Mouse (Mus musculus) cortical plate, adult 2 months (tissue): Measurements from ENCODE around the gene Borcs6.

Source experiments
- CTCF ChIP-seq: fragments of 200-500 bp; IDR thresholded peaks from 2 replicates; pipeline ENCODE4 v1.5.1; 2011; ENCODE audit warnings: mild to moderate bottlenecking, control low read depth, low read length; ENCODE audit not compliant: insufficient read depth; ENCODE audit errors: extremely low read depth
- POLR2A ChIP-seq: fragments of 200-500 bp; IDR thresholded peaks from 2 replicates; pipeline ENCODE4 v1.6.1; 2011; ENCODE audit warnings: mild to moderate bottlenecking, low read length, control low read depth; ENCODE audit not compliant: insufficient read depth; ENCODE audit errors: extremely low read depth

DNA sequence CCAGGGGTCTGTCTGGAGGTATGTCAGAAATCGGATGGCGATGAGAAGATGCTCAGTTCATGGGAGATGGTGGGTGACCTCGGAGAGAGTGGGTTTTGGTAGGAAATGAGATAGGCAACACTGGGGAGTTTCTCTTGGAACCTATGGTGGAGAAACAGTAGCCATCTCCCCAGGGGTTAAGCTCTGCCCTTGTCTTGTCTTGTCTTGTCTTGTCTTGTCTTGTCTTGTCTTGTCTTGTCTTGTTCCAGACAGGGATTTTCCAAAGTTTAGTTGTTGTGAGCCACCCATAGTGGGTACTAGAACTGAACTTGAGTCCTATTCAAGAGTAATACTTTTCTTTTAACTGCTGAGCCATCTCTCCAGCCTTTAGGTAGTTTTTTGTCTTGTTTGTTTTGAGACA lies 33.0 kb upstream of the Borcs6 start:
- TF ChIP-seq POLR2A (no peak), CTCF (no peak)
